Mouse (Mus musculus) kidney, adult 11 months (tissue): Measurements from ENCODE around the gene Apbb2.

ENCODE experiments used
- DNase-seq: peaks from one replicate; pipeline ENCODE4 v3.0.0; 2022

Apbb2 gene

GRCm38 (mm10) chr5:66600415-66600814 lies 18.2 kb downstream of the Apbb2 start:
- no peak for DNase-seq

DNA sequence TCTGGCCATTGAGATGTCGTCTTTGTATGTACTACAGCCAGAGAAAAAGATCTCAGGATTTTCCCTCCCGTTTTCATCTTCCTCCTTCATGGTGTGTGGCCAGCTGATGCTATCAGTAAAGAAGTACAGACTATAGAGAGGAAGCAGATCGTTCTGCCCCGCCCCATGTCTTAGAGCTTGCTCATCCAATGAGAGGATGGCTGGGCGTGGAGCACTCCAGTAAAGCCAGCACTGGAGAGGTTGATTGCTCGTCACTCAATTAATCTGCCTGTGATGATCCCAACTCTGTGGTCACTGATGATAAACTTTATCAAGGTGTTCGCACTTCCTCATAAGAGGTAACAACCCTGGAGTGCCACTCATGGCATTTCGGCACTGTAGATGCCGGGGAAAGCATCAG lies 18.7 kb downstream of the Apbb2 start:
- DNase-seq = no peak

GRCm38 (mm10) chr5:66596296-66596695 lies 22.3 kb downstream of the Apbb2 start:
- no peak for DNase-seq

GRCm38 (mm10) chr5:66594881-66595280 lies 23.7 kb downstream of the Apbb2 start:
- DNase-seq = no peak

DNA sequence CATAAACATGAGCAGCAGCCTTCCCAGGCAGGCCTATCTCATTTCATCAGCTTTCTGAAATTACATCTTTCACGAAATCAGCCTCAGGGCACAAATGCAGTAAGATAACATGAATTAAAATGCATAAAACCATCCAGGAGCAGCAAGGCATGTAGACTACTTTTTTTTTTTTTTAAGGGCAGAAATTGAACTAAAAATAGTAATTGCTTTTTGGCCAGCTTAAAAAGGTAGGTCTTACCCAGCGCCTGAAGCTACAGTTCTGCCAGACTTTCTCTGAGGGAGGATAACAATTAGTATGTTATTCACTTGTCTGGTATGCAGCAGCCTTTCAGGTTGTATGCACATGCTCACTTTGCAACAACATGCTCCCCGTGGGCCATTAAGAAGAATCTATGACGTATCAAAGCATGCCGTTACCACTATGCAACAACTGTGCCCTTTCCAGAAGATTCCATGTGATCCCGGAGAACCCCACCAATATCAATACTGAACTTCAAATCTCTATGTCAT lies 32.3 kb downstream of the Apbb2 start:
- DNase-seq = no peak

DNA sequence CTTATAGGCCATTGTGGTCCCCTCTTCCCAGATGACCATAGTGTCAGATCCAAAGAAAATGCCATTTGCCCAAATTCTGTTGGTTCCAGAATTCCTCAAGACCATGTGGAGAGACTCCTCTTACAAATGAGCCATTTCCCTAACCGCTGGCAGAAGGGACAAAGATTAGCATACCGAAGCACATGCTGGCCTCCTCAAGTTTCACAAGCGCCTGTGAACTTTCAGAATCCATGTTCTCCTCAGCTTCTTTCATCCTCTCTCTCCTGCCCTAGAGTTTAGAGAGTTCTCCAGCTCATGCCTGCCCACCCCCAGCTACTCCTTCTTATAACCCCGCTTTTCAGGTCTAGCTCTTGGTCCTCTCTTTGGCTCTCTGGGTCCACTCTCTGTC lies 35.6 kb downstream of the Apbb2 start:
- no peak for DNase-seq

- DNase-seq = peak; percentile 72
Measured at GRCm38 (mm10) chr5:66582281-66583018, 36.1 kb downstream of the Apbb2 start.

- DNase-seq = no peak
Measured at GRCm38 (mm10) chr5:66579066-66579465, 39.5 kb downstream of the Apbb2 start.

DNA sequence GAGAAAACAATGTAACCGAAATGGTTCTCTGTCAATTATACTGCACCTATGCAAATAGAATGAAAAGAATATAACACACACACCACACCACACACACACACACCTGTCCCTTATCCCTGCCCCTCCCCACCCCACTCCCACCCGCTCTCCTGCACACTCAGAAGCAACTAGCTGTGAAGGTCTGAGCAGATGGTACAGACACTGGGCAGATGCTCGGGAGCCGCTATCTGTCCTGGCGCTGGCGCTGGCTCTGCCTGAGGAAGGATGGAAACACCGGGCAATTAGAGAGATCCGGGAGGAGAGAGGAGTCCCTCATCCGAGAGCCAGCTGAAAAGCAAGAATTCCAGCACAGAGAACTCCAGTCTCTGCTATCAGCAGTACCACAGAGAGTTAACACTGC lies 42.3 kb downstream of the Apbb2 start:
- DNase-seq = no peak

GRCm38 (mm10) chr5:66575148-66575547 lies 43.4 kb downstream of the Apbb2 start:
- DNase-seq = no peak

DNA sequence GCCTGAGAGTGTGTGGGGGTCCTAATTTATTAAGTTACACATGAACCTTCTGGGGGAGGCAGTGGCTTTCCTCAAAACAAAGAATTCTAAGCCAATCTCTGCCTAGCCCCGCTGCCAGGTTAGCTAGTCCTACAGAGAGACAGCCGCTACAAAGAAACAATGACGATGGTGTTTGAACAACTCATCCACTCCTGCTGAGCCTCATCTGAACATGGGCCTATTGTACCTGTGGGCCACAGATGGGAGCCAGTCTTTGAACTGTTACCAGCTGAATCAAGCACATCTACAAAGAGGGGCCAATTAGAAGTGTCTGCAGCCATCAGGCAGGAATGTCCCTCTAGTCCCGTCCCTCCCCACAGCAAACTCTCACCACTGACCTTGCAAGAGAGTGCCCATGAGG lies 45.3 kb downstream of the Apbb2 start:
- no peak for DNase-seq

DNA sequence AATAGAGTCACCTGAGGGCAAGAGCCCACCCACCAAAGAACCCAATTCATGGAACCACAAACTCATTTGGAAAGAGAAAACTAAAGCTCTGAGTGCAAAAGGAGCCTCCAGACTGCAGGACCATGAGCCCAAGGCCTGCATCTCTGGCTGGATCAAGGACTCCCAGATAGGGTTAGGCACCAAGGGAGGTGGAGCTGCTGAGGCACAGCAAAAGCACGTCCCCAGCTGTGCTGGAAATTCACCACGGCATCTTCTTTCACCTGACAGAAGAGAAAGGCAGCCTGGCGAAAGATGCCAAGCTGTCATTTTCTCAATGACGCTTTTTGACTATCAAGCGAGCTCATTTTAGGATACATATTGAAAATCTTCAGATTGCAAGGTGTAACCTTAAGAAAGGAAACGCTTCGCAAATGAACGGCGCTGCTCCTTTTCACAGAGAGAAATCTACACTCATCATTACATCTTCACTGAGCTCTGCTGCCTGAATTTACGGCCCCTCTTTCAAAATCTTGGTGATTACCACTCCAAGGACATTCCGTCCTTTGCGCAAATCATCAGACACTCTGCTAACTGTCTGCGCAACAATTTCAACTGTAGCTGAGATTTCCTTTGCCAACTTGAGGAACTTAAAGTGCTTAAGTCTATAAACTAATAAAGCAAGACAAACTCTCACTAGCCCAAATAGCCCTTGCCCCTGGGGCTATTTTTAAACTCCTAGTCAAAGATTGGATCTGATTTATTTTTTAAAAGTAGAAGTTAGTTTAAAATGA lies 46.3 kb downstream of the Apbb2 start:
- no peak for DNase-seq

- no peak for DNase-seq
Measured at GRCm38 (mm10) chr5:66570709-66571108, 47.9 kb downstream of the Apbb2 start.

DNA sequence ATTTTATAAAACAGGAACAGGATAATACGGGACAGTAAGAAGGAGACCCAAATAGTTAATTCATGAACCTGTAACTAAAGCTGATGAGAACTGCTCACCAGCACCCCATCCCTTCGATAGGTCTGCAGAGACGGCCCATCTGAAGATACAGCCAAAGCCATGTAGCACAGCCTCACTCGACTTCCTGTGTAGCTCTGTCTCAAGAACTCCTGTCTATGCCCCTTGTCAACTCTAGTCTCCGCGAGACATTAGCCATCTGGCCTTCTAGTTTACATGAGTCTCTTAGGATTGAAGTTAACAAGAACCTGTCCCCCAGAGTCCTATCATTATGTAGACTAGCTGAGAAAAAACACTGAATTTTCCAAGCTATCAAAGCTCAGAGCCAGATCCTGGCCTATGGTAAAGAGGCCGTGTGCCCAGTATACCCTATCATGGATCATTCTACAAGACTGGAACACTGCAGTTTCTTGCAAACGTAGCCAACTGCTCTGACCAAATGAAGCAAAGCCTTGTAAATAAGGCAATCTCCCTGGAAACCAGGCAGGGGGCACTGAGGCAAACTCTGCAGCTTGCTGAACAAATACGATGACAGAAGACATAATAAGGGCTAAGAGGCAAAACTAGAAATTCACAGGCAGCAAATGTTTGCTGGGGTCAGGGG lies 49.3 kb downstream of the Apbb2 start:
- no peak for DNase-seq

- no peak for DNase-seq
Measured at GRCm38 (mm10) chr5:66568002-66568401, 50.6 kb downstream of the Apbb2 start.

DNA sequence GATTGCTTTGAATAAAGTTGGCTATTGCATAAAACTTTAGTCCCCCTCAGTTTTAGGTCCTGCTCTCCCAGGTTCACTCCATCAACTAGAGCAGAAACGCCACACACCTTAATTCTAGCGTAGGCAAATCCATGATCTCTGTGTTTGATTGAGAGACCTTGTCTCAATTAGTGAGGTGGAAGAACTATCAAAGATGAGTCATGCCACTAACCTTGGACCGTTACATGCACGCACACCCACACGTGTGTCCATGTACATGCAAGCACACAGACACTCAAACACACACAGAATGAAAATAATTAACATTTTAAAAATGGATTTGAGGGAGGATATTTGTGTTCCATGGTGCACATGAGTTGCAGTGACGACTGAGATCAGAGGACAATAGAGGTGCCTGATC lies 51.2 kb downstream of the Apbb2 start:
- DNase-seq = no peak

DNA sequence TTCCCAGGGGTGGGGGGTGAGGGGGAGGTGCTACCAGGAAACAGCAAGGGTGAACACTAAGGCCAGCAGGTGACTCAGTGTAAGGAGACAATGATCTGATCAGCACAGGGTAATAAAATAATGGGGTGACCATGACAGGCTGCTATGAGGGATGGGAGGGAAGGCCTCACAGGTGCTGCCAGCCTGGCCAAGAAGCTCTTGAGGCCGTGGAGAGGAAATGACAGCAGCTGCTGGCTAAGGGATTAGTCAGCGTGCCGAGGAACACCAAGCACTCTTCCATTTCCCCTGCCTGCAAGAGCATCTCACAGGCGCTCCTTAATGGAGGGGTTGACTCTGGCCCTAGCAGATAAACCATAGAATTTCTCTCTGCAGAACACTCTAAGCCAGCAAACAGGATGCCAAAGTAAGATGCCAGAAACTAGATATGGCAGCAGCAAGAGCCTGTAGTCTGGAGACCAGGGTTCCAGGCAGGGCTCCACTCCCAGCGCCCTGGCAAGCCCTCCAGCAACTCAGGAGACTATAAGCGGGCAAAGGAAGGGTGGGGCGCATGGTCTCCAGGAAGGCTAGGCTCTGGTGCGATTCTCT lies 58.9 kb downstream of the Apbb2 start:
- DNase-seq = peak; percentile 40

GRCm38 (mm10) chr5:66558094-66558493 lies 60.5 kb downstream of the Apbb2 start:
- no peak for DNase-seq

DNA sequence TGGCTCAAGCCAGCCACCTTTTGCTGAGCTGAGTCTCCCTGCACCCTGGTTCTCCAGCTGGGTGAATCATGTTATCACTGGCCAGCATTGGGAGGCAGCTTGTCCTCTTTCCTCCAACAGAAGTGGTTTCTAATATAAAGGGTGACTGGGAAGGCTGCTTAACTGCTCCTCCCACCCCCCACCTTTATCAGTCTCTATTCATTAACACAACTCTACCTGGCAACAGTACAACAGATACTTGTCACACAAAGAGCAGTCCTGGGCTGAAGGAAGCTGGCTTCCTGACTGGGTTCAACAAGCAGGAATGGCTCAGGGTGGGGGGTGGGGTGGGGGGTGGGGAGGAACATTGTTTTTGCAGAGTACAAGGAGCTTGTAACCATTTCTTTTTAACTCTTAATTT lies 64.7 kb downstream of the Apbb2 start:
- DNase-seq = no peak

DNA sequence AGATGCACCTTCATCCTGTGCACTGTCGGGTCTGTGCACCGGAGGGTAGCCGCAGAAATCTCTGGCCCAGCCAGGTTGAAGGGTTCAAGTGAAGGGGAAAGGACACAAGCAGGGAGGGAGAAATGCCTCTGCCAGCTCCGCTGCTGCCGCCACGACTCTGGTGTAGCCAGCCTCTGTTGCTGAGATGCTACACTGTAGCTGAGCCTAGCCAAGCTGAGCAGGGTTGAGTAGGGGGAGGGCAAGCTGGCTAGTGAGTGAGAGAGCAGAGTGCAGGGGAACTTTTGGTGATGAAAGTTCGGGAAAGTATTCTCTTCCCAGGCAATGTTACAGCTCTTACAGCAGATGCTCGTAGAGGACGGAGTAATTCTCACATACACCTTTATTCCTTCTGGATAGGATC lies 66.3 kb downstream of the Apbb2 start:
- DNase-seq = no peak

GRCm38 (mm10) chr5:66550292-66550691 lies 68.3 kb downstream of the Apbb2 start:
- DNase-seq = no peak

DNA sequence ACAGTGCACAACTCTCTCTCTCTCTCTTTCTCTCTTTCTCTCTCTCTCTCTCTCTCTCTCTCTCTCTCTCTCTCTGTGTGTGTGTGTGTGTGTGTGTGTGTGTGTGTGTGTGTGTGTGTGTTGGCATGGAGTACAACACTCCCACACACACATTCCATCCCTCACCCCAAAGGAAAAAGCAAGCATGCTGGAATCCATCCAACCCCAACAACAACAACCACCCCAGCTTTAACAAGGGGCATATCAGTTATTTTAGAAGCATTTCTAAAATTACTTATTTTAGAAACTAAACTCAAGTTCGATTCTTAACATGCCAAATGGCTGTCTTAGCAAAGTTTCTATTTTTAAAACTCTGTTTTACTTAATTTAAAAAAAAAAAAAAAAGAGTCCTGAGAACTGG lies 68.9 kb downstream of the Apbb2 start:
- no peak for DNase-seq

DNA sequence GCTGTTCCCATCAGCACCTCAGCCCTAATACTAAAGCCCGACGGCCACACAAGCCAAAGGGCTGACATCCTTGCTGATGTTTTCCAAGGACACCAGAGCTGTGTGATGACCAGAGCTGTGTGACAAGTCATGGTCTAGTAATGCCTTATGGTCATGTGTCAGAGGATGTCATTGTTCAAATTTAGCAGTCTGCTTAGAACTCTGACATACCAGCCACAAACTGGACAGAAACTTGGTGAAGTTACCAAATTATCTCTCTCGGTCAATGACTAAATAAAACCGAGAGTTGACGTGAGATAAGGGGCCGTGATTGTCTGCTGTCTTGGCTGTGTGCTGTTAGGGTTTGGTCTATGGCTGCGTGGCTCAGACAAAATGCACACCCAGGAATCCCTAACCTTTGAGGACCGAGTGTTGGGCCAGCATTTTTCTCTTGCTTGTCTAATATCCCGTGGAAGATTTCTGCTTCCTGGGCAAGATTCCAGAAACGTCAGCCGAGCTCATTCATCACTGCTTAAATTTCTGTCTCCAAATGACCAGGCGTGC lies 71.5 kb downstream of the Apbb2 start:
- peak; percentile 71 for DNase-seq
